Mouse (Mus musculus): ENCODE measurements around the gene Uck1. TPM values are rescaled to one million over a fixed set of nuclear protein-coding genes. Genes with fewer than 3 reads are reported as not detected.

Gene Uck1
- total RNA-seq, 2 experiments from 2014 or later: 53.1 to 58.3 TPM

GRCm38 (mm10) chr2:32258887-32259533 is 949 bp downstream of the Uck1 start:
- DNase-seq: no peak

GRCm38 (mm10) chr2:32256273-32256672 is 3.7 kb downstream of the Uck1 start:
- DNase-seq: no peak

- DNase-seq: no peak
These were observed 5.4 kb downstream of the Uck1 start for GRCm38 (mm10) chr2:32254563-32254962.

GRCm38 (mm10) chr2:32253352-32253751 is 6.6 kb downstream of the Uck1 start:
- no peak for DNase-seq

- no peak for DNase-seq
These were observed 7.3 kb downstream of the Uck1 start for GRCm38 (mm10) chr2:32252658-32253057.

- no peak for DNase-seq
These were observed 8.0 kb downstream of the Uck1 start for GRCm38 (mm10) chr2:32251791-32252527.

GRCm38 (mm10) chr2:32248377-32249361 is 11.3 kb downstream of the Uck1 start:
- no peak for DNase-seq

- DNase-seq: no peak
These were observed 13.2 kb downstream of the Uck1 start for GRCm38 (mm10) chr2:32246741-32247140.

- no peak for DNase-seq
These were observed 17.0 kb downstream of the Uck1 start for GRCm38 (mm10) chr2:32242986-32243385.

GRCm38 (mm10) chr2:32240591-32240990 is 19.4 kb downstream of the Uck1 start:
- DNase-seq: no peak

GRCm38 (mm10) chr2:32238708-32239435 is 21.1 kb downstream of the Uck1 start:
- no peak for DNase-seq

GRCm38 (mm10) chr2:32237571-32237970 is 22.4 kb downstream of the Uck1 start:
- DNase-seq: no peak

GRCm38 (mm10) chr2:32236760-32237487 is 23.0 kb downstream of the Uck1 start:
- peak in 1 of 2 experiments; percentile 26 for DNase-seq

GRCm38 (mm10) chr2:32235886-32236759 is 23.8 kb downstream of the Uck1 start, which contains the start of gene Pomt1:
Pomt1 (plus strand) TSS chr2:32236590.
- DNase-seq: peak; percentile 88

- no peak for DNase-seq
These were observed 24.5 kb downstream of the Uck1 start for GRCm38 (mm10) chr2:32235433-32235832.

- no peak for DNase-seq
These were observed 37.9 kb downstream of the Uck1 start for GRCm38 (mm10) chr2:32222057-32222456.

- DNase-seq: no peak
These were observed 38.4 kb downstream of the Uck1 start for GRCm38 (mm10) chr2:32221577-32221976.

- DNase-seq: no peak
These were observed 39.0 kb downstream of the Uck1 start for GRCm38 (mm10) chr2:32220969-32221368.

GRCm38 (mm10) chr2:32220021-32220420 is 39.9 kb downstream of the Uck1 start:
- no peak for DNase-seq

- DNase-seq: no peak
These were observed 40.5 kb downstream of the Uck1 start for GRCm38 (mm10) chr2:32219501-32219900.
